Mouse (Mus musculus) G1E-ER4 (cell line): ENCODE results near the gene Med26. TPM values are rescaled to one million over a fixed set of nuclear protein-coding genes. Genes with fewer than 3 reads are reported as not detected.

ENCODE experiments used
- GATA1 ChIP-seq: IDR thresholded peaks from one replicate; pipeline ENCODE4 v1.8.0; 2012; ENCODE audit warnings: low read length, inconsistent platforms
- polyA plus RNA-seq: library from polyadenylated mRNA; stranded (reverse); fragments of >175 nt; gene quantifications from 2 replicates; pipeline ENCODE4 v1.2.3, GENCODE M21; 2012

Gene Med26
- polyA plus RNA-seq, 1 experiment: 54.4 TPM

DNA sequence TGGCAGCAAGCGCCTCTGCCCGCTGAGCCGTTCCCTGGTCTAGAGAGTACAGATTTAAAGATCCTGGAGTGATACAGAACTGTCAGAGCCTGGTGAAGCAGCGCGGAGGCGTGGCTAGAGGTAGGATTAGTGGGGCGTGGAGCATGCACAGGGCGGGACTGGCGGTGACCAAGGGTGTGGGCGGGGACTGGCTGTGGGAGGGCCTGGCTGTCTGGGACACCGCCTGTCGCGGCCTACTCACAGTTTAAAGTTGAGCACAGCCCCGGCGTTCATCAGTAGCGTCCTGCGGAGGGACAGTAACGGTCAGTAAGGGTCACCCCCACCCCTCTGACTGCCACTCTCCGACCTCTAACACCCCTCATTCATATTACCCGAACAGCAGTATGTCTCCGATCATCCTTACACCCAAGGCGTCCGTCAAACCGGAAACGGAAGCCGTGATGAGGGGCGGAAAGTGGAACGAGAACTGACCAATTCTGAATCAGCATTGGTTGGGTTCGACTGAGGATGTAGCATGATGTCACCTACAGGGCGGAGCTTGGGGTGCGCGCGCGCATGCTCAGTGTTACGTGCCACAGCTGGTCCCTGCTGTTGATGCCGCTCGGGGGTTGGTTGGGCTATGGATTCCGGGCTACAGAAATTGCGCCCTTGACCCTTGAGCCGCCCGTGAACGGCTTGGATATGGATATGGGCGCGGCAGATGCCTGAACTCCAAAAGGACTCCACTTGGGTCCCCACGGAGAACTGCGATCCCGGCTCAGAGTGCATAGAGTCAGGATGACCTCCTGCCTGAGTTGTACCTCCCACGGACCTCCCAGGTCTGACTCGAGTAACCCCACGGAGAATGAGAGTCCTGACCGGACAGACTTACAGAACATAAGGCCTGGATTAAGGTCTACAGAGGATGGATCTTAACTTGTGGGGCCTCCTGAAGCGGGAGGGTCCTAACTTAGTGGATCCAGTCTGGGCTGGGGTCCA, 22.9 kb upstream of the Med26 start, which contains the start of gene Smim7:
Gene Smim7, minus strand, starts transcription at position 456 of the 978 bp plus-strand sequence.
- no peak for TF ChIP-seq GATA1

DNA sequence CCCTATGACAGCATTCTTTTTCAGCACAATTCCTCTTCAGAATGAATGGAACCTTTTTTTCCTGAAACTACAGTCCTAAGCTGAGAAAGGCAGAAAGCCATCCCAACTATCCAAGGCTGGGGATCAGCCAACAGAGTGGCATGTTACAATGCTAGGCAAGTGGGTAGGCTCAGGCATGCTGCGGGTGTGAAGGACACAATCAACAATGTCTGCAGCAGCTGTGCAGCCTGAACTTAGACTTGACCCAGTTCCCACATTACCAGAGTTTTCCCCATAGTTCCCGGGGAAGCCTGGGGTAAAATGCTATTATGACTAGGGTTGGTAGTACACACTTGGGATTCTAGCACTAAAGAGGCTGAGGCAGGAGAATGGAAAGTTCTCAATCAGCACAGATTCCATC, 17.9 kb upstream of the Med26 start:
- no peak for TF ChIP-seq GATA1

DNA sequence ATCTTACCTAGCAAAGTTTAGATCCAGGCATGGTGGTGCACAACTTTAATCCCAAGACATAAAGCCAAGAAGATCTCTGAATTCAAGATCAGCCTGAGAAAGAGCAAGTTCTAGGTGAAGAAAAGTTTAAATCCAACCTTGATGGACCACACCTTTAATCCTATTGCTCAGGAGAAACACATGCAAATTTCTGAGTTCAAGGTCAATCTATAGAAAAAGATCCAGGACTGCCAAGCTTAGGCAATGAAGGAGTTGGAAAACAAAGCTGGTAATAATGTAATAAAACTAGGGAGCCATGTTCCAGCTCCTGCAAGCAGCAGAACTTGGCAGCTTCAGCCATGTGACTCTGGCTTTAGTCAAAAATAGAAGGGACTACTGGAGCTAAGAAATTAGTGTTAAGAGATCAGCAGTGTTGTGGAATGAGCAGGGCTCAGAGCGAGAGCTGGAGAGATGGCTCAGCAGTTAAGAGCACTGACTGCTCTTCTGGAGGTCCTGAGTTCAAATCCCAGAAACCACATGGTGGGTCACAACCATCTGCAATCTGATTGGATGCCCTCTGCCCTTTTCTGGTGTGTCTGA, 13.1 kb upstream of the Med26 start:
- TF ChIP-seq GATA1: no peak

DNA sequence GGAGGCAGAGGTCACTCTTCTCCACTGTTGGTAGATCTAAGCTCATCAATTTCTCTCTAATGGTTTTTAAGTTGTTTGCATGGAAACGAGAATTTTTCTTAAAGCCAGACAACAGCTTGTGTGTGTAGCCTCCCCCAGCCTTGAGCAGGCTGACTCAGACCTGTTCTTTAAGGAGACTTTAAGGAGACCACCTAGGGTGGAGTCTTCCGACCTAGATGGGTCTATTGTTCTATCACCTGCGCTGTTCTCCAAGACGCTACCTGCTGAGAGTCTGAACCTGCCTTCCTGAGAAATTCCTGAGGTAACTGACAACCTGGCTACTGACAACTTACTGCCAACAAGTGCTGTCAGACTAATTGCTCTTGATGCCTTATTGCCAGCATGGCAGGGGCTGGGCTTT, 7.7 kb upstream of the Med26 start:
- no peak for TF ChIP-seq GATA1

DNA sequence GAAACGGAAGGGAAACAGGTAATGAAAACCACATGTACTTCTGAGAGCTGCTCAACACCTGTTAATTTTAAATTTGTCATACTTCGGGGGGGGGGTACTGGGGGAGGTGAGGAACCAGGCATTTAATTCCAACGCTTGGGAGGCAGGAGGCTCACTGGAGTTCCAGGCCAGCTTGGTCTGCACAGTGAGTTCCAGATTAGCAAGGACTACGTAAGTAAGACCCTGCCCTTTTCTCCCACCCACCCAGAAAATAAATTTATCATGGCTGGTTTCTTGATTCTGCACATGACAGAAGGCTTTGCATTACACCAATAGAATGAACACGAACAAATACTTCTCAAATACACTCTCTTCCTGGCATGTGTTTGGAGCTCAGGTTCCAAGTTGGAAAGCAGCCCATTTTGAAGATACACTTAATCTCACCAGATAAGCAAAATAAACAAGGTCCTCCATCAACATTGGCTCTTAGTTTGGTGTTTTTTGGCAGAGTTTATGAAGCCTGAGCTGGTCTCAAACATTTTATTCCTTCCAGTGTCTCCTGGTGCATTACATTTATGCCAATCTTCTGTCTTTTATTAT, 1.3 kb upstream of the Med26 start:
- TF ChIP-seq GATA1: no peak

DNA sequence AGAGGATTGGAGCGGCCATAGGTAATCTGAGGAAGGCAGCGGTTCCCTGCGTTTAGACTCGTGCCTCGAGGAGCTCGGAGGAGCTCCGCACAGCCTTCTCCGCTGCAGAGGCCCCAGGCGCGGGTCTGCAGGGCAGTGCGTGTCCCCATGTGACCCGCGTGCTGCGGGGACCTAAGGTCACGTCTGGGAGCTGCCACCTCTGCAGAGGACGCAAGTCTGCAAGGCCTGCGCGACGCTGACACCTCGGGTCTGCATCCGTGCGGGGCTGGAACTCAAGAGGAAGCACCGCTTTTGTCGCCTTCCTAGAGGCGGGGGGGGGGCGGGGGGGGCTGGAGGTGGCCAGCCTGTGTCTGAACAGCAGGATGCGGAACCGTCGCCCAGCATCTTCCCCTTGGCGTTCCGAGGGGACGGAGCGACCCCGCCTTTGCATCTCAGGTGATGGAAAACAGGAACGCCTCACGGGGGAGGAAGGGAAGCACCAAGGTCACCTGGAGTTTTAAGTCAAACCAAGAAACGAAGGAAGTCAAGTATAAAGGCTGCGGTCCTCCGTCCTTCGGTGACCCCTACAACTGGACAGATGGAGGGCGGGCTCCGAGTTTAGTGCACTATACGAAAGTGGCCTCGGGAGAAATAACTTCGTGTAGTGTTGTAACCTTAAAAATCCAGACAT, 709 bp upstream of the Med26 start:
- no peak for TF ChIP-seq GATA1

DNA sequence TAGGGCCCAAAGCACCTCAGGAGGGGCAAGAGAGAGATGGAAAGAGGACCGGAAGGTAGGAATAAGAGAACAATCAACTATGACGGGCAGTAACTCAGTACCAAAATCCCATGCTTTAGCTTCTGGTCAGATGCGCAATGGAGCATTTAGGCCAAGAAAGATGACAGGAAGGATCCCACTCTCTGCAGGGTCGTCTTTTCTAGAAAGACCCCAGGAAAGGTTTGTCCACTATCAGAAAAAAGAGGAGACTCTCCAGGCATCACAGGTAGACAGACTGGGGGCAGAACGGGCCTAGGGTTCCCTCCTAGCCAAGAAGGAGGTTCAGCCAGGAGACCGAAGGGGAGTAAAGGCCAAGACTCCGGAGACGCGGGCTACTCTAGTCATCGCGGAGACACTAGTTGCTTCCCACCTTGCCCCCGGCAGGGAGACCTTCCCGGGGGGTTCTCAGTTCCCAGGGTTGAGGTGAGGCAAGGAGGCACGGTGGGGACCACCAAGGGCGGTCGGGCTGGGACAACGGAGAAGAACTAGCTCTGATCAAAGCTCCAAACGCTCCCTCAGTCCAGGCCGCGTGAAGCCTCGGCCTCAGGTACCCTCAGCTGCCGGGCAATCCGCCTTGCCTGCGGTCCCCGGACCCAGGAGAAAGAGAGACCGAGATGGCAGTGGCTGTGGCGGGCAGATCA, 808 bp downstream of the Med26 start:
- TF ChIP-seq GATA1: no peak

DNA sequence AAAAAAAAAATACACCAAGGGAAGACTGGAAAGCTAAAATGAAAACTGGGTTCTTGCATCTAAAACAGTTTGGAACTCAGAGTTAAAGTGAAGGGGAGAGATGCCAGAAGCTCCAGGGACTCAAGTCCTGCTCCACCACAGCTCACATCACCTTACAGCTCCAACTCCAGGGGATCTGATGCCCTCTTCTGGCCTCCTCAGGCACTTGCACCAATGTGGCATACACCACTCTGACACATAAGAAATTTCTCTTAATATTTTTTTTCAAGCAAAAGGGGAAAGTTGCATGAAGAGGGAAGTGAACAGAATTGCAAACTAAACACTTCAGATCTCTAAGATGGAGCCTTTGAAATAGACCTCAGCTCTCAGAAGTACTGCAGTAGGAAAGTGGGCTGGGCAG, 8.8 kb downstream of the Med26 start:
- no peak for TF ChIP-seq GATA1

DNA sequence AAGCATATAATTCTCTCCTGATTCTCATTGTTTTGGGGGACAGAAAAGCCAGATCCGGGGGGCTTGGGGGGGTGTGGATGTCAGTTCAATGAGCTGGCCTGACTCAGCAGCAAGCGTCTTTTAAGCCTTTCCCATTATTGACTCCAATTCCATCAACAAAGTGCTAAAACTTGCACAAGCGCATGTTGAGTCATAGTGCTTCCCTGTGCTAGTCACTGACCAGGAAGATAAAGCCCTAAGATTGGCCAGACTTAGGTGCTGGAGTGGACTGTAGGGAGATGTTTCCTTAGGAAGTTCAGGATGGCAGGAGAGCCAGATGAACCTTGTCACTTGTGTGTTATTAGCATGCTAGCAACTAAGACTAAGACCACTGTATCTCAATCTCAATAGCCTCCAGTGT, 13.2 kb downstream of the Med26 start:
- no peak for TF ChIP-seq GATA1

DNA sequence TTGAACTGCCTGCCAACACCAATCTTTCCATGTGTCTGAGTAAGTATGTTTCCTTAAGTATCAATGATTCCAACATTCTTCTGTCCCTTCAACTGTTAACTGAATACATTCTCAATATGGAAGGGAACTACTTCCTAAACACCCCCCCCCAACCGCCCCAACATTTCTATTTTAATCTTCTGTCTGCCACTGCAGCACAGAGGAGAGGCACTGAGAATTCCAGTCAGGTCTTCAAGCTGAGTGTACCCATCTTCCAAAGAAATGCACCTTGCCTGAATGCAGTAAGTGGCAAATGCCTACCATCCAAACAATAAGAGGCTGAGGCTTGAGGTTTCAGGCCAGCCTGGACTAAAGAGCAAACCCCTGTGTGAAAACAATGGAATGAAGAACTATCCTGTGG, 16.0 kb downstream of the Med26 start:
- TF ChIP-seq GATA1: no peak

DNA sequence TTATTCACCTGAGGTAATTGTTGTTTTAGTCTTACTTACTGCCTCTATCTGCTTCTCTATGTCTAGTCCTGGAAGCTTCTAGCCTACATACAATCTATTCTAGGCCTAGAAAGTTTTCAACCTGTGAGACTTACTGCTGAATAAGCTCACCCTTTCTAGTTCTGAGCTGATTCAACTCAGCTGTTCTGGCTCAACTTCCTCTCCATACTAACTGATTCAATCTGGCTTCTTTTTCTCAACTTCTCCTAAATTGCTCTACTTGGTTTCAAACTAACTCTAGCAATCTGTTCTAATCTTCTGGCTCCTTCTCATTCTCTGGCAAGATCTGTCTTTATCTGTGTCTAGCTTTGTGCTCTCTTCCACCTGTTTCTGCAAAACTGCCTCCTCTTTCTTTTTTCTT, 26.2 kb downstream of the Med26 start:
- TF ChIP-seq GATA1: no peak

DNA sequence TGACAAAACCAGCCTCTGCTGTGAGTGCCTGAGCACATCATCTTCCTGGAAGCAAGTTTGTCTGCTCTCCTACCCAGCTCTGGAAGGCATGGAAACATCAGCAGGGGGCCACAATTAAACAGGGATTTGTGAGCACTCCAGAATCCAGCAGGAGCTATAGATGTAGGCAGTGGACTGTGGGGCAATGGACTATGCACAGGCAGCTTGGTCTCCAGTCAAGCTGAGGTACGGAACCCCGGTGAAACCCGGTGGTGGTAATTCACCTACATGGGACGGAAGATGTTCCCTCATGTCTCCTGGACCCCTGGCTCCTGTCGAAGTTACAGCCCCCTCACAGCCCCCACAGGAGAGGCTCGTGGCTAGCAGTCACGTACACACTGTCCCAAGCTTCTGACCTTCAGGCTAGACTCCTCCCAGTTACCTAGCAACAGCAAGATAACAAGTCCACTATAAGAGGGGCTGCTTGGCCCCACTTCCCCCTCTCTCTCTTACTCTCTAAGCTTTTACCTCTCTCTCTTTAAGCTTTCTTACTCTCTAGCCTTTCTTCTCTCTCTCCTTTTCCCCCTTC, 30.6 kb downstream of the Med26 start:
- no peak for TF ChIP-seq GATA1

DNA sequence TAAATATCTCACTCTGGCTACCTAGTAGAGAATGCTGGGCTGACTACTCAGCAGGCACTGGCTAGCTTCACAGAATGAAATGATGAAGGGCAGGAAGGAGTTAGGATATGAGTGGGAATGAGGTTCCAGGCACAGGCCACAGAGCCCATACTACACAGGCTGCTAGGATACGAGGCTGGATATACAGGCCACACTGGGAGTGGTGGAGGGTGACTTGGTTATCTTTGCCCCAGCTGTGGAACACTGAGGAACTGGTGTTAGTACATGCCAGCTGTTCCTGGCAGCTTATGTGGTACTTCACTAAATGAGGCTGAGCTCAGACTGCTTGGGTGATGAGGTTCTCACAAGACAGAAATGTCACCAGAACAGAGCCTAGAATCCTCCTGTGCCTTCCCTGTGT, 34.9 kb downstream of the Med26 start:
- no peak for TF ChIP-seq GATA1

DNA sequence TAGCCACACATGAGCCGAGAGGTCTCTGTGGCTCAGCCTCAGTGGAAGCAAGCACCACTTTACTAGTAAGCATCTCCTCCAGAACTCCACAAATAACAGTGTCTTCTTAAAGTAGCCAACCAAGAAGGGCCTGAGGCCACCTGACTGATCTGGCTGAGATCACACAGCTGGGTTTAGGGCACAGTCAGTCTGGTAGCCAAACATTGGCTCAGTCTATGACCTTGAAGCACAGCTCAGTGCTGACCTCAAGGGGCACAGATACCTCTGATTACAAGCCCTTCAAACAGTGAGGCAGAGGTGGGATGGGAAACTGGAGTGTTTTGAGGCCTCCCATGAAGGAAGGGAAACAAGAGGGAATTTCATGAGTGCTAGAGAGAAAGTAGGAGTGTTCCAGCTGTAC, 35.4 kb downstream of the Med26 start:
- TF ChIP-seq GATA1: no peak

DNA sequence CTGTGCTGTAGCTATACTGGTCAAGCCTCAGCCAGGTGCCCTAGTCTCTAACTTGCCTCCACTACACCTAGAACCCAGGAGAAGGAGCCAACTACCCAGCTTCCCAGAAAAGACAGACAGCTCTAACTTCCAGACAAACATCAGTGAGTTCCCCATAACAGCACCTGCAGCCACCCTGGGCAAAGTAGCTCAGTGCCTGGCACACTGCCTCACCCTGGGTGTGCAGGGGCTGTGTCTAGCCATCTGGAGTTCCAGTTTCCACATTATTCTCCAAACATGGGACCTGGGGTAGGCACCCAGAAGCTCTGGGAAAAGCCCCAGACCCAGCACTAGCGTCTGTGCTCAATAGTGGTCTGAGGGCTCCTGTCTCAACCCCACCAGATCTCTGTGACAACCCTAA, 40.6 kb downstream of the Med26 start:
- TF ChIP-seq GATA1: no peak

DNA sequence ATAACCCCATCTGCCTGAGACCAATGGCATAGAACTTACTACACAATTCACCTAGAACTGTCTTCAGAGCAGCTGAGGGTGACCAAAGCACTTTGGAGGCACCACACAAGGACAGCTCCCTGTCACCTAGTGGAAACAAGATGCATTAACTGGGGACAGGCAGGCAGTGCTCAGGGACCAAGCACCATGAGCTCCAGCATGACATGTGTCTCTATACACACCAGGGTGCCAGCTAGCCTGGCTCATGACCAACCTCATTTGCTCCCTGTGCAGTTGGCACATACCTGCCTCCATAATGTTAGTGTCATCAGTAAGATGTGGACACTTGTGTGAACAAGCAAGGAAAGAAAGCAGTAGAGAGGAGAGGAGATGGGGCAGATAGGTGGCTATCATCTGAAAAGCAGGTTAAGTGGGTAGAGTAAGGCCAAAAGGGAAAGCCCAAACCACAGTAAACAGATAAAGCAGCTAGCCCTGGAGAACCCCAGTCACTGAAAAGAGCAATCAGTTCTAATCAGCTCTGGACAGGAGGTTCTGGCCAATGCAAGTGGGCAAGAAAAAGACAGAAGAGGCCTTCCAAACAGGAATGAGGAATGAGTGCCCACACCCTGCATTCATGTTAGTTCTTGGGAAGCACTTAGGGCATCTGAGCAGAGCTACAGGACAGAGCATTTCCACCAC, 43.3 kb downstream of the Med26 start:
- peak; percentile 69 for TF ChIP-seq GATA1
